Comparison of ENCODE assay signal across 16 mouse cellular contexts in genomic region chr8:93228673-93229370, GRCm38 (mm10). TPM values are rescaled to one million over a fixed set of nuclear protein-coding genes. Genes with fewer than 3 reads are reported as not detected.
DNase-seq lines count a peak whose midpoint lies in the region; ATAC-seq and TF ChIP-seq lines count a peak whose summit lies in the region.
"Had no signal": no experiment of that assay in that cellular context is flagged by ENCODE, and none has a peak within 500 bp of the region (broad histone marks: within the 10 kb centered on the region; RNA-seq: fewer than 3 reads in every experiment).

No protein-coding gene starts in this region.

- no peak overlapping the region for H3K4me2 ChIP-seq in kidney, postnatal 0 days (ENCODE audit: low read length)
- no peak overlapping the region for H3K4me2 ChIP-seq in hindbrain, postnatal 0 days (ENCODE audit: low read depth, low read length)

- DNase-seq in adrenal gland, postnatal 36 days: peak; percentile 16 to 33
- DNase-seq in adrenal gland, postnatal 10 days: no peak
- DNase-seq in 3T3-L1 (ENCODE audit: low read depth, low spot score): peak; percentile 12
- peak; percentile 15 for DNase-seq in kidney, postnatal 0 days (ENCODE audit: low spot score)
- peak; percentile 45 for DNase-seq in lung, postnatal 10 days
- DNase-seq in thymus, adult 2 months: no peak
- no peak for DNase-seq in cerebellum, postnatal 36 days
- no peak for DNase-seq in hindbrain, postnatal 0 days (ENCODE audit: low spot score)
- DNase-seq: B cell, adult 2 months; heart, adult 2 months had no signal

- H3K27me3 ChIP-seq in kidney, postnatal 0 days (ENCODE audit: insufficient read depth, low read length): no peaks in the 10 kb centered on the region
- H3K27me3 ChIP-seq in thymus, adult 2 months (ENCODE audit: control insufficient read depth, insufficient read depth, low read length): no peaks in the 10 kb centered on the region
- H3K27me3 ChIP-seq in hindbrain, postnatal 0 days (ENCODE audit: insufficient read depth, low read length): no peaks in the 10 kb centered on the region

- no peaks in the 10 kb centered on the region for H3K36me3 ChIP-seq in kidney, postnatal 0 days (ENCODE audit: insufficient read depth, low read length)
- H3K36me3 ChIP-seq in thymus, adult 2 months (ENCODE audit: control insufficient read depth, insufficient read depth, low read length): no peaks in the 10 kb centered on the region
- no peaks in the 10 kb centered on the region for H3K36me3 ChIP-seq in hindbrain, postnatal 0 days (ENCODE audit: insufficient read depth, low read length)
- H3K36me3 ChIP-seq: G1E had no signal

- no peaks in the 10 kb centered on the region for H3K4me1 ChIP-seq in kidney, postnatal 0 days (replicated peaks; ENCODE audit: insufficient read depth, low read length)
- no peaks in the 10 kb centered on the region for H3K4me1 ChIP-seq in thymus, adult 2 months (replicated peaks; ENCODE audit: control insufficient read depth, insufficient read depth, low read length)
- no peaks in the 10 kb centered on the region for H3K4me1 ChIP-seq in hindbrain, postnatal 0 days (ENCODE audit: insufficient read depth, low read length)

- no peak for TF ChIP-seq POLR2A in thymus, adult 2 months (IDR thresholded peaks at IDR 0.05; ENCODE audit: control insufficient read depth, extremely low read depth, insufficient read depth, low read length, poor library complexity)

- no peaks in the 10 kb centered on the region for H3K9me3 ChIP-seq in kidney, postnatal 0 days (replicated peaks; ENCODE audit: low read length)
- H3K9me3 ChIP-seq in hindbrain, postnatal 0 days (ENCODE audit: low read length): no peaks in the 10 kb centered on the region

- H3K9ac ChIP-seq in kidney, postnatal 0 days (ENCODE audit: low read depth, low read length): no peak overlapping the region
- no peak overlapping the region for H3K9ac ChIP-seq in hindbrain, postnatal 0 days (replicated peaks; ENCODE audit: low read length)

- no peak overlapping the region for H3K27ac ChIP-seq in kidney, postnatal 0 days
- no peak overlapping the region for H3K27ac ChIP-seq in thymus, adult 2 months (ENCODE audit: control insufficient read depth, insufficient read depth, low read length)
- H3K27ac ChIP-seq in hindbrain, postnatal 0 days: no peak overlapping the region
- H3K27ac ChIP-seq: heart, adult 2 months had no signal

- WGBS in kidney, postnatal 0 days: 57% methylated on average over 11 of the region's 11 CpGs
- WGBS in thymus, adult 2 months: 79% methylated on average over 11 of the region's 11 CpGs
- WGBS in hindbrain, postnatal 0 days: 72% methylated on average over 11 of the region's 11 CpGs

- ATAC-seq in kidney, postnatal 0 days (replicated peaks; ENCODE audit: low FRiP score, low read depth): no peak
- no peak for ATAC-seq in hindbrain, postnatal 0 days

- no peak overlapping the region for H3K4me3 ChIP-seq in kidney, postnatal 0 days (replicated peaks; ENCODE audit: low read depth, low read length)
- no peak overlapping the region for H3K4me3 ChIP-seq in thymus, adult 2 months (ENCODE audit: control insufficient read depth, insufficient read depth, low read length)
- H3K4me3 ChIP-seq in hindbrain, postnatal 0 days (ENCODE audit: low read length): no peak overlapping the region
- H3K4me3 ChIP-seq: heart, adult 2 months had no signal

- TF ChIP-seq CTCF in kidney, postnatal 0 days (IDR thresholded peaks at IDR 0.05; ENCODE audit: low read depth): no peak
- no peak for TF ChIP-seq CTCF in thymus, adult 2 months (IDR thresholded peaks at IDR 0.05; ENCODE audit: borderline replicate concordance, control insufficient read depth, extremely low read depth, insufficient read depth, low read length, poor library complexity)
- TF ChIP-seq CTCF in hindbrain, postnatal 0 days (IDR thresholded peaks at IDR 0.05; ENCODE audit: low read depth): no peak

RNA-seq across cellular contexts. Expression of gene Ces1e, which starts 0.6 kb away (rescaled TPM):
- total RNA-seq in adrenal gland, postnatal 36 days (2021): not detected
- total RNA-seq in adrenal gland, postnatal 10 days (2021): 1 to 10 TPM; 2.0 to 4.0 TPM
- polyA plus RNA-seq in kidney, postnatal 0 days (2015; fragmentation: Nextera tagmentation; extraction: Ambion mirVana): 2.6 and 2.7 TPM in 2 replicates
- polyA plus RNA-seq in thymus, adult 2 months (2012; rRNA removed): 0.19 and 0.27 TPM in 2 replicates
- total RNA-seq in hindbrain, postnatal 0 days (2014; rRNA removed): not detected in 2 replicates
- not detected in 2 replicates for polyA plus RNA-seq in hindbrain, postnatal 0 days (2015; fragmentation: Nextera tagmentation; extraction: Ambion mirVana)
- total RNA-seq: G1E; layer of hippocampus, adult 8-10 months; left cerebral cortex, postnatal 36 days; megakaryocyte, adult 5-6 weeks; monocyte, adult 5-6 weeks had no signal
- polyA plus RNA-seq: G1E; hindbrain, embryonic 11.5 days had no signal

RNA-seq across cellular contexts. Expression of gene Ces1d, which starts 31.2 kb away (rescaled TPM):
- 100 to 1,000 TPM; 219 to 245 TPM for total RNA-seq in adrenal gland, postnatal 36 days (2021)
- 100 to 1,000 TPM; 450 to 494 TPM for total RNA-seq in adrenal gland, postnatal 10 days (2021)
- polyA plus RNA-seq in kidney, postnatal 0 days (2015; fragmentation: Nextera tagmentation; extraction: Ambion mirVana): 0.91 and 1.9 TPM in 2 replicates
- polyA plus RNA-seq in thymus, adult 2 months (2012; rRNA removed): 94.3 and 110 TPM in 2 replicates
- not detected in 2 replicates for total RNA-seq in hindbrain, postnatal 0 days (2014; rRNA removed)
- polyA plus RNA-seq in hindbrain, postnatal 0 days (2015; fragmentation: Nextera tagmentation; extraction: Ambion mirVana): 0.11 and 0.15 TPM in 2 replicates
- total RNA-seq: G1E; left cerebral cortex, postnatal 36 days; monocyte, adult 5-6 weeks had no signal
- polyA plus RNA-seq: G1E; hindbrain, embryonic 11.5 days had no signal

RNA-seq across cellular contexts. Expression of gene Ces1f, which starts 50.7 kb away (rescaled TPM):
- total RNA-seq in adrenal gland, postnatal 36 days (2021): 10 to 100 TPM; 10.7 to 19.4 TPM
- 10 to 100 TPM; 13.8 to 19.0 TPM for total RNA-seq in adrenal gland, postnatal 10 days (2021)
- polyA plus RNA-seq in kidney, postnatal 0 days (2015; fragmentation: Nextera tagmentation; extraction: Ambion mirVana): 1.7 and 2.4 TPM in 2 replicates
- 2.8 and 3.0 TPM in 2 replicates for polyA plus RNA-seq in thymus, adult 2 months (2012; rRNA removed)
- total RNA-seq in hindbrain, postnatal 0 days (2014; rRNA removed): not detected in 2 replicates
- polyA plus RNA-seq in hindbrain, postnatal 0 days (2015; fragmentation: Nextera tagmentation; extraction: Ambion mirVana): not detected in 2 replicates
- total RNA-seq: G1E; layer of hippocampus, adult 8-10 months; left cerebral cortex, postnatal 36 days; megakaryocyte, adult 5-6 weeks; monocyte, adult 5-6 weeks had no signal
- polyA plus RNA-seq: G1E; hindbrain, embryonic 11.5 days had no signal

Comparison
In these comparisons a context has a peak if more than half of its experiments do, and no peak if none do; other contexts are left out.
1. DNase-seq: peak in adrenal gland, postnatal 36 days (2 of 2), 3T3-L1 (single experiment), kidney, postnatal 0 days (single experiment) and lung, postnatal 10 days (single experiment); none in adrenal gland, postnatal 10 days (single experiment), thymus, adult 2 months (single experiment), cerebellum, postnatal 36 days (0 of 2) and hindbrain, postnatal 0 days (single experiment).
2. RNA of gene Ces1d, which starts 31.2 kb away (total RNA-seq): 450 to 494 TPM in adrenal gland, postnatal 10 days and 219 to 245 TPM in adrenal gland, postnatal 36 days; not detected in hindbrain, postnatal 0 days; every median in the first group is over 100 times any median in the second.
3. RNA of gene Ces1f, which starts 50.7 kb away (total RNA-seq): 10.7 to 19.4 TPM in adrenal gland, postnatal 36 days and 13.8 to 19.0 TPM in adrenal gland, postnatal 10 days; not detected in hindbrain, postnatal 0 days; every median in the first group is over 10 times any median in the second.